Mouse (Mus musculus) liver, postnatal 0 days (tissue): ENCODE data around the gene Cntn5.

Experiments
- CTCF ChIP-seq: sonication (generic); IDR thresholded peaks from 2 replicates; pipeline ENCODE4 v1.5.1; 2016; ENCODE audit warnings: antibody characterized with exemption, low read depth
- EP300 ChIP-seq: IDR thresholded peaks from 2 replicates; pipeline ENCODE4 v1.6.1; 2016; ENCODE audit warnings: antibody characterized with exemption, low read depth, mild to moderate bottlenecking

DNA sequence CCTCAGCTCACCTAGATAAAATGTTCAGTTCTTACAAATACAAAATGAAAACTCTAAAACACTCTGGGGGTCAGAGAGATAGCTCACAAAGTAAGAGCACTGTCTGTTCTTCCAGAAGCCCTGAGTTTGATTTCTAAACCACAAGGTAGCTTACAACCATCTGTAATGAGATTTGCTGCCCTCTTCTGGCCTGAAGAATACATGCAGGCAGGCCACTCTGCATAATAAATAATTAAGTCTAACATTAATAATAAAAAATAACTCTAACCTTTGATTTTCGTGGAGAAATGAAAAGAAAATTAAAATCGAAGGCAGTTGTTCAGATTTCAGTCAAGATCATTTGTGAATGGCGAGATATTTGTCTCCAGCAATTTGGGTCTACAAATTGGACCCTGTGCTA lies 1120.9 kb downstream of the Cntn5 start:
- no peak for TF ChIP-seq EP300
- TF ChIP-seq CTCF: peak; percentile 38
